Mouse (Mus musculus) central nervous system, embryonic 14 days (tissue): Measurements from ENCODE around the gene Defa35. TPM values are rescaled to one million over a fixed set of nuclear protein-coding genes. Genes with fewer than 3 reads are reported as not detected.

Experiments used
- polyA plus RNA-seq: library from polyadenylated mRNA; depleted of rRNA; stranded (reverse); fragments of >200 nt; gene quantifications from 2 replicates; pipeline ENCODE4 v1.2.3, GENCODE M21; 2012; rRNA removed

The Defa35 gene
- not detected in 2 replicates for polyA plus RNA-seq

DNA sequence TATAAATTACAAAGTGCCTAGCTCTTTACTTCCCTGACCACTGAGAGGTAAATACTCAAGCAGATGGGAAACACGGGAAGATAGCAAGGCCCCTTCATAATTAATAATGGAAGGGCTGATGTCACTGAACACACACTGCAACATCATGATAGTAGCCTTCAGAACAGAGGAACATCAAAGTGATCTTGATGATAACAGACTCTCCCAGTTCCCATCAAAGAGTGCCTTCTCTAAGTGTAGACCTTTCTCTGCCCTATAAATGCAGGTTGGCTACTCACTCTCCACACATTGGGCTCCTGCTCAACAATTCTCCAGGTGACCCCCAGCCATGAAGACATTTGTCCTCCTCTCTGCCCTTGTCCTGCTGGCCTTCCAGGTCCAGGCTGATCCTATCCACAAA lies at the start of gene Defa35:
Gene Defa35, plus strand, starts transcription at position 301 of the 400 bp plus-strand sequence.

GRCm38 (mm10) chr8:21025245-21025644 lies 39.6 kb upstream of the Defa35 start, which contains the start of gene Defa21:
TSS of gene Defa21 (plus strand) at chr8:21025545.

DNA sequence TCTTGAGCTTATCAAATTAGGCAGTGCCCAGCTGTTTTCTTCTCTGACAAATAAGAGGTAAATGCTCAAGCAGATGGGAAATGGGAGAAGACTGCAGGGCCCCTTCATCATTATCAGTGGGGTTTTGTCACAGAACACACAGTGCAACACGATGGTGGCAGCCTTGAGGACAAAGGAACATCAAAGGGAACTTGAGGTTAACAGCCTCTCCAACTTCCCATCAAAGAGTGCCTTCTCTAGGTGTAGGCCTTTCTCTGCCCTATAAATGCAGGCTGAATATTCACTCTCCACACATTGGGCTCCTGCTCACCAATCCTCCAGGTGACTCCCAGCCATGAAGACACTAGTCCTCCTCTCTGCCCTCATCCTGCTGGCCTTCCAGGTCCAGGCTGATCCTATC lies 10.1 kb upstream of the Defa35 start, which contains the start of gene Defa23:
Gene Defa23, plus strand, starts transcription at position 301 of the 400 bp plus-strand sequence.

GRCm38 (mm10) chr8:21084142-21084541 lies 19.3 kb downstream of the Defa35 start, which contains the start of gene Defa25:
TSS of gene Defa25 (plus strand) at chr8:21084442.

DNA sequence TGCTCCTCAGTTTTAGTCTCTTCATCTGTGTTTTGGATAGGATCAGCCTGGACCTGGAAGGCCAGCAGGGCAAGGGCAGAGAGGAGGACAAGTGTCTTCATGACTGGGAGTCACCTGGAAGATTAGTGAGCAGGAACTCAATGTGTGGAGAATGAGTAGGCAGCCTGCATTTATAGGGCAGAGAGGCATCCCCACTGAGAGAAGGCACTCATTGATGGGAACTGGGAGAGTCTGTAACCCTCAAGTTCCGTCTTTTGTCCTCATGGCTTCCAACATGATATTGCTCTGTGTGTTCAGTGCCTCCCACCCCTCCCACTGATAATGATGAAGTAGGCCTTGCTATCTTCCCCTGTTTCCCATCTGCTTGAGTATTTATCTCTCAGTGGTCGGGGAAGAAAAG lies 31.1 kb downstream of the Defa35 start, which contains the start of gene Gm14851:
Gene Gm14851, minus strand, starts transcription at position 101 of the 400 bp plus-strand sequence.

Other genes with a start within 250 kb of the Defa35 start
- not detected in 2 replicates for gene Defb33, start 172.4 kb upstream of the Defa35 start, polyA plus RNA-seq
- gene Gm15056, start 162.4 kb upstream of the Defa35 start, polyA plus RNA-seq: not detected in 2 replicates
- not detected in 2 replicates for gene Gm6040, start 143.0 kb upstream of the Defa35 start, polyA plus RNA-seq
- gene AY761185, start 120.3 kb upstream of the Defa35 start, polyA plus RNA-seq: not detected in 2 replicates
- gene Defa21, start 39.5 kb upstream of the Defa35 start, polyA plus RNA-seq: not detected in 2 replicates
- gene Defa23, start 10.0 kb upstream of the Defa35 start, polyA plus RNA-seq: not detected in 2 replicates
- not detected in 2 replicates for gene Defa25, start 19.4 kb downstream of the Defa35 start, polyA plus RNA-seq
- gene Gm14851, start 31.0 kb downstream of the Defa35 start, polyA plus RNA-seq: not detected in 2 replicates
- 0.29 TPM in 1 of 2 replicates, not detected in the other for gene Defa30, start 69.6 kb downstream of the Defa35 start, polyA plus RNA-seq
- gene Defa22, start 97.2 kb downstream of the Defa35 start, polyA plus RNA-seq: not detected in 2 replicates
- not detected in 2 replicates for gene Defa31, start 126.6 kb downstream of the Defa35 start, polyA plus RNA-seq
- not detected in 2 replicates for gene Gm15293, start 136.5 kb downstream of the Defa35 start, polyA plus RNA-seq
- not detected in 2 replicates for gene Gm15292, start 184.7 kb downstream of the Defa35 start, polyA plus RNA-seq